In the genomic region with DNA sequence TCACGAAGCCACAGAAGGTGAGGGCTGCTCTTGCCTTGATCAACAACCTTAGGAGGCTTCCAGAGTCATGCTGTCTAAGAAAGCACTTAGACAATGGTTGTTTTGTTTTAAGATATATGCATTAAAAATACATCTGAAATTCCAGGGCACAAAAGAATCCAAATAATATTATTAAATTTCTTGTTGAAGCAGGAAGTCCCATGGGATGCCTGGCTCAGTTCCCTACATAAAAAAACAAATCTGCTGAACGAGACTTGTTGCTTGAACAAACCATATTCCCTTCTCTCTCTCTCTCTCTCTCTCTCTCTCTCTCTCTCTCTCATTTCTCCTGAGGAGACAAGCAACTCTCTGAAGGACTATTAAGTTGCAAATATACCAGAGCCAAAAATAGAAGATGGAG, we compare ENCODE assay signal across 23 mouse cellular contexts.
"Had no signal": no experiment of that assay in that cellular context is flagged by ENCODE, and none has a peak within 500 bp of the region (broad histone marks: within the 10 kb centered on the region; RNA-seq: fewer than 3 reads in every experiment).

No protein-coding gene starts in this region.

- H3K27ac ChIP-seq: left cerebral cortex, adult 2 months; limb, embryonic 12.5 days; liver, embryonic 12.5 days; liver, embryonic 15.5 days; midbrain, embryonic 10.5 days; midbrain, embryonic 13.5 days; stomach, embryonic 15.5 days had no signal

- H3K4me1 ChIP-seq: liver, embryonic 15.5 days; megakaryocyte, embryonic 14.5 days had no signal

- ATAC-seq: intestine, postnatal 0 days; liver, embryonic 12.5 days; lung, postnatal 0 days; midbrain, embryonic 13.5 days; midbrain, embryonic 16.5 days had no signal

- H3K4me2 ChIP-seq: limb, embryonic 12.5 days; liver, embryonic 12.5 days; liver, embryonic 15.5 days; midbrain, embryonic 13.5 days; neural tube, embryonic 13.5 days; stomach, embryonic 15.5 days had no signal

- H3K9me3 ChIP-seq: limb, embryonic 12.5 days; liver, embryonic 12.5 days; liver, embryonic 15.5 days; midbrain, embryonic 10.5 days; midbrain, embryonic 13.5 days; neural tube, embryonic 13.5 days; stomach, embryonic 15.5 days had no signal

- H3K9ac ChIP-seq: limb, embryonic 12.5 days; liver, embryonic 12.5 days; liver, embryonic 15.5 days; midbrain, embryonic 13.5 days; neural tube, embryonic 13.5 days; stomach, embryonic 15.5 days had no signal

- H3K36me3 ChIP-seq: limb, embryonic 12.5 days; liver, embryonic 12.5 days; liver, embryonic 15.5 days; midbrain, embryonic 10.5 days; midbrain, embryonic 13.5 days; neural tube, embryonic 13.5 days; stomach, embryonic 15.5 days had no signal

- H3K4me3 ChIP-seq: left cerebral cortex, adult 2 months; limb, embryonic 12.5 days; liver, embryonic 12.5 days; liver, embryonic 15.5 days; megakaryocyte, embryonic 14.5 days; midbrain, embryonic 10.5 days; midbrain, embryonic 13.5 days; myocyte; neural tube, embryonic 13.5 days; stomach, embryonic 15.5 days had no signal

- H3K27me3 ChIP-seq: limb, embryonic 12.5 days; liver, embryonic 12.5 days; liver, embryonic 15.5 days; megakaryocyte, embryonic 14.5 days; midbrain, embryonic 13.5 days; neural tube, embryonic 13.5 days; stomach, embryonic 15.5 days had no signal

- DNase-seq: kidney, adult 2 months; kidney, postnatal 10 days; kidney, postnatal 36 days; layer of hippocampus, postnatal 36 days; liver; lung, postnatal 36 days; retina, postnatal 1 day; right cerebral cortex, postnatal 25 days; spleen, adult 18-20 months; thymus, postnatal 25 days had no signal
